Mouse (Mus musculus): ENCODE data around the gene C1qtnf6. TPM values are rescaled to one million over a fixed set of nuclear protein-coding genes. Genes with fewer than 3 reads are reported as not detected.

Gene C1qtnf6
- polyA plus RNA-seq, 1 experiment from 2014 or later: 21.5 TPM

DNA sequence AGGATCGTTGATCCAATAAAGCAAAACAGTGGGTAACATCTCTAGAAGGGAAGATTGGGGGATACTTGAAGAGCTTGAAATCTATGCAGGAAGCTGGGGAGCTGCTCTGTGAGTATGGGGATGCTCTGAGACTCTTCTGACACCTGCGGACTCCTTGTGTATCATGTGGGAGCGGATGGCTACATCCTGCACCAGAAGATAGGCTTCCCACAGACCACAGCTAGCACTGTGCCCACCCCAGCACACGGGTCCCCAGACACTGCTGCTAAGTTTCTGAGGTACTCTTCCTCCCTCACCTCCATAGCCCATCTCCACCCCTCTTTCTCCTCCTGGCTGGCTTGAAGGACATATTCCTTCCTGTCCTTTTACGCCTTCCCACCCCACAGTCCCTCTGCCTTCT is 39.0 kb upstream of the C1qtnf6 start:
- no peak overlapping the region for H3K4me3 ChIP-seq (ENCODE audit: low read depth, low read length)
- WGBS: 93% methylated on average over 5 of the region's 5 CpGs
- no peak overlapping the region for H3K27ac ChIP-seq (ENCODE audit: low read length)
- TF ChIP-seq EP300 (IDR thresholded peaks at IDR 0.05): no peak
- TF ChIP-seq CTCF (IDR thresholded peaks at IDR 0.05): no peak
- no peak overlapping the region for H3K4me2 ChIP-seq (replicated peaks; ENCODE audit: low read depth, low read length)
- DNase-seq (ENCODE audit: low spot score) (no peak), ATAC-seq (no peak)
- no peaks in the 10 kb centered on the region for H3K27me3 ChIP-seq (replicated peaks; ENCODE audit: insufficient read depth, low read length)
- no peak overlapping the region for H3K9ac ChIP-seq (replicated peaks; ENCODE audit: low read depth)
- H3K9me3 ChIP-seq (ENCODE audit: low read length): no peaks in the 10 kb centered on the region
- no peaks in the 10 kb centered on the region for H3K4me1 ChIP-seq (ENCODE audit: insufficient read depth, low read depth, low read length)
- no peaks in the 10 kb centered on the region for H3K36me3 ChIP-seq (ENCODE audit: insufficient read depth, low read length)

DNA sequence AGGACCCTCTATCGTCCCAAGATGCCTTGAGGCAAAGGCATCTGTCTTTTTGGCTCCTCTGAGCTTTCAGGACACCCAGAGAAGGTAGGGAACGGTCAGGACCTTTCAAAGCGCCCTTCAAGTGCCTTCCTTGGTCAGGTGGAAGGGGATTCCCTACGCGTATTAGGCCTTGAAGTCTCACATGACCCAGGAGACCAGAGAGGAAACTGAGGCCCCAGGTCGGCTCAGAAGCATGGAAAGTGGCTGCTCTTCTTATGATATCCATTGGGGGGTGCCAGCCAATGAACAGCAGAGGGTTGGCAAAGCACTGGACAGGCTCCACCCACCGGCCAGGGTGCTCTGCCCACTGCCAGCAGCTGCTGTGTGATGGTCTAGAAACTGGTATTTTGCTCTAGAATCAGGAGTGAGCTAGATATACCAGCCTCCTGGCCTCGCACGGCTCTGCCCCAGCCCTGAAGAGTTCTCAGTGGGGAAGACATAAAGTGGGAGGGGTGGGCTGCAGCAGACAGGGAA is 36.4 kb upstream of the C1qtnf6 start:
- ATAC-seq: no peak
- TF ChIP-seq CTCF (IDR thresholded peaks at IDR 0.05) (no peak), EP300 (IDR thresholded peaks at IDR 0.05) (no peak)

DNA sequence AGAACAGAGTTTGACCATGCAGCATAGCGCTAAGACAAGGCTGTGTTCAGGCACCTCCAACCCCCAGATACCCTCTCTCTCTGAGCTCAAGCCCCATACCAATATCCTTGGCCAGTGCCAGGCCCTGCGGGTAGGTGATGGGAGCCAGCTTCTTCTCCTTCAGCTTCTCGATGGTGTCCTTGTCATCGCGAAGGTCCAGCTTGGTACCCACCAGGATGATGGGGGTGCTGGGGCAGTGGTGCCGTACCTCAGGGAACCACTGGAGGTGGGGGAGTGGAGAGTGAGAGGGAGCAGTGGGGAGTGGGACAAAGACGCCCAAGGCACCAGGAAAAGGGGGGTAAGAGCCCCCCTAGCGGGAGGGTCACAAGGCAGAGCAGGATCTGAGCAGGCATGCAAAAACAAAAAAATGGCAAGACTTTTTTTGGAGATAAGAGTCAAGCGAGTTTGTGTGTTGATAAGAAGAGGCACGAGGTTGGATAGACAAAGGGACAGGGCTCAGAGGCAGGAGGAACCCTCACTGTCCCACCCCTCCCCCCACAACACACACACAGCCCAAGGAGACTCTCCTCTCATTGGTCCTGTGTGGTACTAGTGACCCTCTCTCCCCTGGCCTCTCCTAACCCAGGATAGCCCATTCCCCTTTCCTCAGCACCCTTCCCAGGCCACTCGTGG is 33.7 kb upstream of the C1qtnf6 start:
- TF ChIP-seq CTCF (IDR thresholded peaks at IDR 0.05): no peak
- TF ChIP-seq EP300 (IDR thresholded peaks at IDR 0.05): no peak
- Histone ChIP-seq H3K27me3 (replicated peaks; ENCODE audit: insufficient read depth, low read length) (no peaks in the 10 kb centered on the region), H3K4me2 (replicated peaks; ENCODE audit: low read depth, low read length) (no peak overlapping the region), H3K4me3 (ENCODE audit: low read depth, low read length) (no peak overlapping the region), H3K4me1 (ENCODE audit: insufficient read depth, low read depth, low read length) (no peaks in the 10 kb centered on the region), H3K9me3 (ENCODE audit: low read length) (no peaks in the 10 kb centered on the region), H3K27ac (ENCODE audit: low read length) (no peak overlapping the region), H3K36me3 (ENCODE audit: insufficient read depth, low read length) (no peaks in the 10 kb centered on the region), H3K9ac (replicated peaks; ENCODE audit: low read depth) (no peak overlapping the region)
- 60% methylated on average over 11 of the region's 11 CpGs for WGBS
- DNase-seq (ENCODE audit: low spot score): no peak
- no peak for ATAC-seq

More for the DNA sequence above, 36.4 kb upstream of the C1qtnf6 start:
- Histone ChIP-seq H3K27me3 (replicated peaks; ENCODE audit: insufficient read depth, low read length) (no peaks in the 10 kb centered on the region), H3K36me3 (ENCODE audit: insufficient read depth, low read length) (no peaks in the 10 kb centered on the region), H3K9me3 (ENCODE audit: low read length) (no peaks in the 10 kb centered on the region), H3K4me2 (replicated peaks; ENCODE audit: low read depth, low read length) (no peak overlapping the region), H3K4me3 (ENCODE audit: low read depth, low read length) (no peak overlapping the region), H3K9ac (replicated peaks; ENCODE audit: low read depth) (no peak overlapping the region), H3K4me1 (ENCODE audit: insufficient read depth, low read depth, low read length) (no peaks in the 10 kb centered on the region), H3K27ac (ENCODE audit: low read length) (no peak overlapping the region)
- 67% methylated on average over 9 of the region's 9 CpGs for WGBS
- DNase-seq (ENCODE audit: low spot score): no peak

DNA sequence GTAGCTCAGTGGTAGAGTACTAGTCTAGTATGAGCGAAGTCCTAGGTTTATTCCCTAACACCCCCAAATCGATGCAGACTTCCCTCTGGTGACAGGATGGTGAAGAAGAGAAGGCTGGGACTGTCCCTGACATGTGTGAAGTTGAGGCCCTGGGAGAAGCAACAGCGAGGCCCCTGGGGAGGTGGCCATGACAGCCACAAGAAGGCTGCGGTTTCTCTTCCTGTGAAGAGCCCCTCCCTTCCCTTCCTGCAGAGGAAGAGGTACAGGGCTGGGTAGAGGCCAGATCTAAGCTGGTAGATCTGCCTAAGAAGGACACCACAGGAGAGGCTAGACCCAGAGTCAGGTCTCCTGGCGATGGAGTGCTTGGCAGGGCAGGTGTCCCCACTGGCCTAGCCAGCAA is 32.7 kb upstream of the C1qtnf6 start:
- Histone ChIP-seq H3K9ac (replicated peaks; ENCODE audit: low read depth) (no peak overlapping the region), H3K27ac (ENCODE audit: low read length) (no peak overlapping the region), H3K9me3 (ENCODE audit: low read length) (no peaks in the 10 kb centered on the region), H3K36me3 (ENCODE audit: insufficient read depth, low read length) (no peaks in the 10 kb centered on the region), H3K27me3 (replicated peaks; ENCODE audit: insufficient read depth, low read length) (no peaks in the 10 kb centered on the region), H3K4me3 (ENCODE audit: low read depth, low read length) (no peak overlapping the region), H3K4me1 (ENCODE audit: insufficient read depth, low read depth, low read length) (no peaks in the 10 kb centered on the region), H3K4me2 (replicated peaks; ENCODE audit: low read depth, low read length) (no peak overlapping the region)
- WGBS: 73% methylated on average over 5 of the region's 5 CpGs
- no peak for TF ChIP-seq CTCF (IDR thresholded peaks at IDR 0.05)
- TF ChIP-seq EP300 (IDR thresholded peaks at IDR 0.05): no peak
- ATAC-seq (no peak), DNase-seq (ENCODE audit: low spot score) (no peak)

DNA sequence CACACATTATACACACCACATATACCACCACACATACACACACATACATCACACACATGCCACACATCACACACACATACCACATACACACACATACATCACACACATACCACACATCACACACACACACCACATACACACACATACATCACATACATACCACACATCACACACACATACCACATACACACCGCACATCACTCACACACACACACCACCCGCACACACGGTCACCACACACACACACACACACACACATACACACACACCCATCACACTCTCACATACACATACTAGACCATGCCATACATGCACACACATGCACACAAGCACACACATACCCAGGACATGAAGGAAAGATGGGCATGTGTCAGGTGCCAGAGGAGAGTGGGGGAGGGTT is 32.1 kb upstream of the C1qtnf6 start:
- Histone ChIP-seq H3K4me3 (ENCODE audit: low read depth, low read length) (no peak overlapping the region), H3K27me3 (replicated peaks; ENCODE audit: insufficient read depth, low read length) (no peaks in the 10 kb centered on the region), H3K36me3 (ENCODE audit: insufficient read depth, low read length) (no peaks in the 10 kb centered on the region), H3K9ac (replicated peaks; ENCODE audit: low read depth) (no peak overlapping the region), H3K4me1 (ENCODE audit: insufficient read depth, low read depth, low read length) (no peaks in the 10 kb centered on the region), H3K4me2 (replicated peaks; ENCODE audit: low read depth, low read length) (no peak overlapping the region), H3K9me3 (ENCODE audit: low read length) (no peaks in the 10 kb centered on the region), H3K27ac (ENCODE audit: low read length) (no peak overlapping the region)
- DNase-seq (ENCODE audit: low spot score): no peak
- ATAC-seq: no peak
- TF ChIP-seq EP300 (IDR thresholded peaks at IDR 0.05) (no peak), CTCF (IDR thresholded peaks at IDR 0.05) (no peak)
- WGBS: 87% methylated on average over 3 of the region's 3 CpGs

DNA sequence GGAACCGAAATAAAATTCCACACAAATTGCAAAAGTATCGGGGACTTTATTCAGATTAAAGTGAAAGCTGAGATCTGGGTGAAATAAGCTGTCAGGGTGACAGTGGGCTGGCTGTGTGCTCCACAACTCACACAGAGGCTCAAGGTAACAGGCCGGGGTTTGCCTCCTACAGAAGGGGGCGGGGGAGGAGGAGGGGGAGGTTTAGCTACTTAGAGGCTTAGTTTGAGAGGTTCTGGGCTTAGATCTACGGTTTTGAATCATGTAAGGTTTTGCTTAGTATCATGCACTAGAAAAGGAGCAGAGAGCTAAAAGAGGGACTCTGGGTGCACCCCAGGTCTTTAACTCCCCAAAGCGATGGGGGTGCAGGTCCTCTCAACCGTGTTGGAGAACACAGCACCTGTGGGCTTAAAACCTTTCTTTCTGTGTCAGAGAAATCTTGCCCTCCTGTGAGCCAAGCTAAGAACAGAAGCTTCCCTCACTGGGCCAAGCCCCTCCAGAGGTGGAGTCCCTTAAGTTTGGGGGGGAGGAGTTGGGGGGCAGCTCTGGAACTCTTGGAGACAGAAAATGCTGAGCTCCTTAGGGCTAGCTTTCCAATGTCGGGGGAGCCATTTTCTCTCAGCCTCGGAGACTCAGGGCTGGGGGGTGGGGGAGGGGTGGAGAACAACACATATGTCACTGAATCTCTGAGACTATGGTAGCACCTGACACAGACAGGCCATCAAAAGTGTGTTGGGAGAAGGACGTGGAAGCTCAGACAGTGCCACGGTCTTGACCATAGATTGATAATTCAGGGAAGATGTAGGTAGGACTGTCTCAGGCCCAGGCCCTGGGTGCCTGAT is 28.1 kb upstream of the C1qtnf6 start:
- Histone ChIP-seq H3K27me3 (replicated peaks; ENCODE audit: insufficient read depth, low read length) (no peaks in the 10 kb centered on the region), H3K9me3 (ENCODE audit: low read length) (no peaks in the 10 kb centered on the region), H3K9ac (replicated peaks; ENCODE audit: low read depth) (no peak overlapping the region), H3K27ac (ENCODE audit: low read length) (no peak overlapping the region), H3K4me3 (ENCODE audit: low read depth, low read length) (no peak overlapping the region), H3K4me1 (ENCODE audit: insufficient read depth, low read depth, low read length) (no peaks in the 10 kb centered on the region), H3K36me3 (ENCODE audit: insufficient read depth, low read length) (no peaks in the 10 kb centered on the region), H3K4me2 (replicated peaks; ENCODE audit: low read depth, low read length) (no peak overlapping the region)
- DNase-seq (ENCODE audit: low spot score) (no peak), ATAC-seq (no peak)
- 61% methylated on average over 11 of the region's 11 CpGs for WGBS
- TF ChIP-seq CTCF (IDR thresholded peaks at IDR 0.05): no peak
- no peak for TF ChIP-seq EP300 (IDR thresholded peaks at IDR 0.05)

Data from lung, postnatal 0 days (tissue).